Mouse (Mus musculus): Measurements from ENCODE around the gene Tm6sf2. TPM values are rescaled to one million over a fixed set of nuclear protein-coding genes. Genes with fewer than 3 reads are reported as not detected.
A peak's percentile ranks its signal among the peaks of the same experiment; 100 is the strongest.

Gene Tm6sf2
- polyA plus RNA-seq, 2 experiments, result 0.54 to 5.2 TPM

- Histone ChIP-seq H3K9ac (ENCODE audit: low read depth, low read length, severe bottlenecking) (no peak overlapping the region), H3K4me2 (replicated peaks; ENCODE audit: low read depth, low read length, severe bottlenecking) (no peak overlapping the region), H3K36me3 (ENCODE audit: control insufficient read depth, insufficient read depth, low read length) (no peaks in the 10 kb centered on the region), H3K27me3 (ENCODE audit: control insufficient read depth, insufficient read depth, low read length) (peaks cover 66% of the 10 kb centered on the region), H3K9me3 (ENCODE audit: control insufficient read depth, low read length) (no peaks in the 10 kb centered on the region), H3K4me3 (replicated peaks; ENCODE audit: low read length) (no peak overlapping the region), H3K4me1 (ENCODE audit: control insufficient read depth, insufficient read depth, low read length) (no peaks in the 10 kb centered on the region), H3K27ac (replicated peaks; ENCODE audit: low read depth, low read length) (no peak overlapping the region)
- no peak for TF ChIP-seq POLR2A (IDR thresholded peaks at IDR 0.05; ENCODE audit: borderline replicate concordance, extremely low read depth, insufficient read depth, insufficient read length)
- 61% methylated on average over 9 of the region's 9 CpGs for WGBS
- ATAC-seq (ENCODE audit: low FRiP score, low read depth) (no peak), DNase-seq (ENCODE audit: low spot score) (no peak)
These were observed 16.7 kb downstream of the Tm6sf2 start for GRCm38 (mm10) chr8:70089296-70089960.

DNA sequence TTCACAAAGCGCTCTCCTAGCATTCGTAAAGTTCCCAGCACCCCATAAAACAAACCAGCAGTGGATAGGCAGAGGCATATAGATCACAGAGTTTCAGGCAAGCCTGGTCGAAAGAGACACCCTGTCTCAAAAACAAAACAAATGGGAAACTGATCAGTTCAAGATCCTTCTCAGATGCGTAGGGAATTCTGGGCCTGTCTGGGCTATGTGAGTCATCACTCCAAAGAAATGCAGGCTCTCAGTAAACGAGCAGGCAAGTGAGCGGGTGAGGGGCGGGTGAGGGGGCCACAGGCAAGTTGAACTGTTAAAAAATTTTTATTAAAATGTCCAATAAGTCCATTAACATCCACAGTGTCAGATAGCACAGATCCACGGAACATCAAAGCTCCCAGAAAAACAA lies 20.1 kb downstream of the Tm6sf2 start:
- DNase-seq (ENCODE audit: low spot score), result no peak
- H3K4me3 ChIP-seq (replicated peaks; ENCODE audit: low read length), result no peak overlapping the region
- H3K9ac ChIP-seq (ENCODE audit: low read depth, low read length, severe bottlenecking), result no peak overlapping the region
- no peaks in the 10 kb centered on the region for H3K4me1 ChIP-seq (ENCODE audit: control insufficient read depth, insufficient read depth, low read length)
- no peak for TF ChIP-seq POLR2A (IDR thresholded peaks at IDR 0.05; ENCODE audit: borderline replicate concordance, extremely low read depth, insufficient read depth, insufficient read length)
- ATAC-seq (ENCODE audit: low FRiP score, low read depth), result no peak
- H3K27me3 ChIP-seq (ENCODE audit: control insufficient read depth, insufficient read depth, low read length), result peaks cover 33% of the 10 kb centered on the region
- H3K27ac ChIP-seq (replicated peaks; ENCODE audit: low read depth, low read length), result no peak overlapping the region
- no peaks in the 10 kb centered on the region for H3K36me3 ChIP-seq (ENCODE audit: control insufficient read depth, insufficient read depth, low read length)
- H3K4me2 ChIP-seq (replicated peaks; ENCODE audit: low read depth, low read length, severe bottlenecking), result no peak overlapping the region
- 43% methylated on average over 8 of the region's 8 CpGs for WGBS
- no peaks in the 10 kb centered on the region for H3K9me3 ChIP-seq (ENCODE audit: control insufficient read depth, low read length)

- H3K27me3 ChIP-seq (ENCODE audit: control insufficient read depth, insufficient read depth, low read length), result no peaks in the 10 kb centered on the region
- no peaks in the 10 kb centered on the region for H3K36me3 ChIP-seq (ENCODE audit: control insufficient read depth, insufficient read depth, low read length)
- no peaks in the 10 kb centered on the region for H3K4me1 ChIP-seq (ENCODE audit: control insufficient read depth, insufficient read depth, low read length)
- no peak for TF ChIP-seq POLR2A (IDR thresholded peaks at IDR 0.05; ENCODE audit: borderline replicate concordance, extremely low read depth, insufficient read depth, insufficient read length)
- no peak overlapping the region for H3K4me3 ChIP-seq (replicated peaks; ENCODE audit: low read length)
- no peak overlapping the region for H3K4me2 ChIP-seq (replicated peaks; ENCODE audit: low read depth, low read length, severe bottlenecking)
- DNase-seq (ENCODE audit: low spot score) (no peak), ATAC-seq (ENCODE audit: low FRiP score, low read depth) (no peak)
- 75% methylated on average over 8 of the region's 8 CpGs for WGBS
- no peak overlapping the region for H3K9ac ChIP-seq (ENCODE audit: low read depth, low read length, severe bottlenecking)
- no peak overlapping the region for H3K27ac ChIP-seq (replicated peaks; ENCODE audit: low read depth, low read length)
- H3K9me3 ChIP-seq (ENCODE audit: control insufficient read depth, low read length), result no peaks in the 10 kb centered on the region
These were observed 26.6 kb downstream of the Tm6sf2 start for GRCm38 (mm10) chr8:70099276-70099675.

DNA sequence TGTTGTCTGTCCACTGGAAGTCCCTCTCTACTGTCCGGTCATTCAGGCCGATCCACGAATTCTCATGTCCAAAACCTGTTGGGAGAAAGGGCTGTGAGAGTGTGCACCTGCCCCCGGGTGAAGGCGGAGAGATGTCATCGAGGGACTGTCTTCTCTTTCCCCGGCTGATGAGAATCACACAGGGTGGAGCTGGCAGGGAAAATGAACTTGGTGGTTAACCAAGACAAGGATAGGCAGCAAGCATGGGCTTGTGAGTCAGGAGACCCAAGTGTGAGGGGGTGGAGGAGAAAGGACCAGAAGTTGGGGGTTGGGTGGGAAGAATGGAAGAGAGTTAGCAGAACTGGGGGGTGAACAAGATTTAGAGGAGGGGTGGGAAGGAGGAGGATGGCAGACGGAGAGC lies 27.5 kb downstream of the Tm6sf2 start:
- Histone ChIP-seq H3K36me3 (ENCODE audit: control insufficient read depth, insufficient read depth, low read length) (no peaks in the 10 kb centered on the region), H3K27me3 (ENCODE audit: control insufficient read depth, insufficient read depth, low read length) (no peaks in the 10 kb centered on the region), H3K9me3 (ENCODE audit: control insufficient read depth, low read length) (no peaks in the 10 kb centered on the region), H3K9ac (ENCODE audit: low read depth, low read length, severe bottlenecking) (no peak overlapping the region), H3K4me3 (replicated peaks; ENCODE audit: low read length) (no peak overlapping the region), H3K4me1 (ENCODE audit: control insufficient read depth, insufficient read depth, low read length) (no peaks in the 10 kb centered on the region), H3K27ac (replicated peaks; ENCODE audit: low read depth, low read length) (no peak overlapping the region), H3K4me2 (replicated peaks; ENCODE audit: low read depth, low read length, severe bottlenecking) (no peak overlapping the region)
- no peak for TF ChIP-seq POLR2A (IDR thresholded peaks at IDR 0.05; ENCODE audit: borderline replicate concordance, extremely low read depth, insufficient read depth, insufficient read length)
- 85% methylated on average over 8 of the region's 8 CpGs for WGBS
- DNase-seq (ENCODE audit: low spot score), result no peak
- no peak for ATAC-seq (ENCODE audit: low FRiP score, low read depth)

DNA sequence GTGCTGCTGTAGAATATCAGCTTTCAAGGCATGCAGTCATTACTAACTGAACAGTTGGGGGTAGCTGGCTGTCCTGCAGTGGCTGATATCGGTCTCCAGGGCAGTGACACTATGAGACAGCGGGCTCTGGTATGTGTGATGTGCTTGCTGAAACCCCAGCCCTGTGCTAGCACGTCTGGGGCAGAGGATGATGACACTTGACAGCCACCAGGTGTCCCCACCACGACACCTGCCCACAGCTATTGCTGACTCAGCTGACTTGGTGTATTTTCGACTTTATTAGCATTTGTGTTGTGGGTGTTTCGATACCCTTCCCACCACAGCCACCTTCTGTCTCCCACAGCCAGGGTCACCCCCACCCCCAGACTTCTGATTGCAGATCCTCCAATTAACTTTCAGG lies 31.8 kb downstream of the Tm6sf2 start:
- ATAC-seq (ENCODE audit: low FRiP score, low read depth), result peak; percentile 53; the same call in 1 of the 2 replicates
- DNase-seq (ENCODE audit: low spot score), result no peak
- Histone ChIP-seq H3K9me3 (ENCODE audit: control insufficient read depth, low read length) (no peaks in the 10 kb centered on the region), H3K4me3 (replicated peaks; ENCODE audit: low read length) (no peak overlapping the region), H3K27me3 (ENCODE audit: control insufficient read depth, insufficient read depth, low read length) (no peaks in the 10 kb centered on the region), H3K9ac (ENCODE audit: low read depth, low read length, severe bottlenecking) (no peak overlapping the region), H3K4me1 (ENCODE audit: control insufficient read depth, insufficient read depth, low read length) (no peaks in the 10 kb centered on the region), H3K27ac (replicated peaks; ENCODE audit: low read depth, low read length) (no peak overlapping the region), H3K36me3 (ENCODE audit: control insufficient read depth, insufficient read depth, low read length) (no peaks in the 10 kb centered on the region), H3K4me2 (replicated peaks; ENCODE audit: low read depth, low read length, severe bottlenecking) (no peak overlapping the region)
- no peak for TF ChIP-seq POLR2A (IDR thresholded peaks at IDR 0.05; ENCODE audit: borderline replicate concordance, extremely low read depth, insufficient read depth, insufficient read length)
- 21% methylated on average over 6 of the region's 6 CpGs for WGBS
